Mouse (Mus musculus) stomach, embryonic 14.5 days (tissue): ENCODE data around the gene Dclk2. TPM values are rescaled to one million over a fixed set of nuclear protein-coding genes. Genes with fewer than 3 reads are reported as not detected.

ENCODE experiments used
- ATAC-seq: fragments of 200-750 bp; cut with Nextera tagmentation; 2 replicates; pipeline ENCODE4 v1.8.0; 2017; ENCODE audit warnings: low read depth, moderate TSS enrichment; ENCODE audit not compliant: insufficient number of reproducible peaks, insufficient read depth, low FRiP score
- H3K27ac ChIP-seq: fragments of 300-500 bp; sonication (generic); 2 replicates; pipeline ENCODE4 v1.5.1; 2014; ENCODE audit warnings: mild to moderate bottlenecking, low read length, moderate library complexity, mixed read lengths
- H3K27me3 ChIP-seq: fragments of 300-500 bp; sonication (generic); 2 replicates; pipeline ENCODE4 v1.6.1; 2014; ENCODE audit warnings: low read length, control low read depth, mixed read lengths; ENCODE audit not compliant: control insufficient read depth, insufficient read depth
- H3K36me3 ChIP-seq: fragments of 300-500 bp; sonication (generic); 2 replicates; pipeline ENCODE4 v1.6.1; 2014; ENCODE audit warnings: mild to moderate bottlenecking, control low read depth, low read length, moderate library complexity, mixed read lengths; ENCODE audit not compliant: control insufficient read depth, insufficient read depth
- H3K4me1 ChIP-seq: fragments of 300-500 bp; sonication (generic); 2 replicates; pipeline ENCODE4 v1.6.1; 2014; ENCODE audit warnings: low read length, control low read depth, mixed read lengths; ENCODE audit not compliant: control insufficient read depth, insufficient read depth
- H3K4me2 ChIP-seq: fragments of 300-500 bp; sonication (generic); replicated peaks from 2 replicates; pipeline ENCODE4 v1.6.1; 2014; ENCODE audit warnings: low read depth, low read length, control low read depth
- H3K4me3 ChIP-seq: fragments of 300-500 bp; sonication (generic); 2 replicates; pipeline ENCODE4 v1.5.1; 2014; ENCODE audit warnings: low read depth, low read length, control low read depth
- H3K9ac ChIP-seq: fragments of 300-500 bp; sonication (generic); replicated peaks from 2 replicates; pipeline ENCODE4 v1.6.1; 2014; ENCODE audit warnings: low read depth, mild to moderate bottlenecking, control low read depth, low read length, moderate library complexity, mixed read lengths
- H3K9me3 ChIP-seq: fragments of 300-500 bp; sonication (generic); 2 replicates; pipeline ENCODE4 v1.6.1; 2016; ENCODE audit warnings: low read depth, low read length, control low read depth; ENCODE audit not compliant: control insufficient read depth
- WGBS: fragments of 180-500 bp; shearing (Covaris S2); extraction: QIAGEN DNeasy Blood & Tissue Kit; methylation state at CpG from one replicate; pipeline ENCODE4 v1.1.7; 2014; 5-methylcytosine and 5-hydroxymethylcytosine counted together
- polyA plus RNA-seq: library from polyadenylated mRNA; unstranded; fragments of >200 nt; fragmentation: Nextera tagmentation; extraction: Ambion mirVana; gene quantifications from 2 replicates; pipeline ENCODE4 v1.2.1, GENCODE M21; 2014

Dclk2 gene
- polyA plus RNA-seq, 1 experiment from 2014 or later, result 6.7 TPM

- Histone ChIP-seq H3K4me2 (no peak overlapping the region), H3K27me3 (0 out of 2 replicates have a peak, but pooled peaks cover 8% of the 10 kb centered on the region), H3K4me3 (no peak overlapping the region), H3K9ac (no peak overlapping the region), H3K4me1 (no peaks in the 10 kb centered on the region), H3K9me3 (no peaks in the 10 kb centered on the region), H3K36me3 (no peaks in the 10 kb centered on the region), H3K27ac (no peak overlapping the region)
- no peak for ATAC-seq
- 52% methylated on average over 13 of the region's 13 CpGs for WGBS
Observed at GRCm38 (mm10) chr3:86915291-86915690, 5.4 kb downstream of the Dclk2 start.

GRCm38 (mm10) chr3:86914316-86914715, 6.3 kb downstream of the Dclk2 start:
- WGBS, result 64% methylated on average over 3 of the region's 3 CpGs
- no peaks in the 10 kb centered on the region for H3K36me3 ChIP-seq
- H3K9me3 ChIP-seq, result no peaks in the 10 kb centered on the region
- no peaks in the 10 kb centered on the region for H3K4me1 ChIP-seq
- 0 out of 2 replicates have a peak, but pooled peaks cover 8% of the 10 kb centered on the region for H3K27me3 ChIP-seq
- H3K4me3 ChIP-seq, result no peak overlapping the region
- ATAC-seq, result no peak
- H3K9ac ChIP-seq, result no peak overlapping the region
- no peak overlapping the region for H3K27ac ChIP-seq
- H3K4me2 ChIP-seq, result no peak overlapping the region

GRCm38 (mm10) chr3:86898366-86898765, 22.3 kb downstream of the Dclk2 start:
- no peaks in the 10 kb centered on the region for H3K36me3 ChIP-seq
- WGBS, result 91% methylated on average over 5 of the region's 5 CpGs

GRCm38 (mm10) chr3:86897551-86897950, 23.1 kb downstream of the Dclk2 start:
- H3K27ac ChIP-seq, result no peak overlapping the region
- H3K36me3 ChIP-seq, result no peaks in the 10 kb centered on the region
- no peak for ATAC-seq

More at GRCm38 (mm10) chr3:86898366-86898765, 22.3 kb downstream of the Dclk2 start:
- ATAC-seq, result no peak
- Histone ChIP-seq H3K4me2 (no peak overlapping the region), H3K27ac (no peak overlapping the region), H3K9me3 (0 out of 2 replicates have a peak, but pooled peaks cover 4% of the 10 kb centered on the region), H3K4me1 (no peaks in the 10 kb centered on the region), H3K27me3 (no peaks in the 10 kb centered on the region), H3K4me3 (no peak overlapping the region), H3K9ac (no peak overlapping the region)

GRCm38 (mm10) chr3:86897066-86897465, 23.6 kb downstream of the Dclk2 start:
- H3K4me2 ChIP-seq, result no peak overlapping the region
- no peaks in the 10 kb centered on the region for H3K36me3 ChIP-seq
- H3K4me1 ChIP-seq, result no peaks in the 10 kb centered on the region
- 0 out of 2 replicates have a peak, but pooled peaks cover 4% of the 10 kb centered on the region for H3K9me3 ChIP-seq
- H3K27me3 ChIP-seq, result no peaks in the 10 kb centered on the region
- no peak overlapping the region for H3K9ac ChIP-seq
- H3K27ac ChIP-seq, result no peak overlapping the region
- H3K4me3 ChIP-seq, result no peak overlapping the region
- ATAC-seq, result no peak
- WGBS, result 72% methylated on average over 9 of the region's 9 CpGs

More at GRCm38 (mm10) chr3:86897551-86897950, 23.1 kb downstream of the Dclk2 start:
- no peak overlapping the region for H3K9ac ChIP-seq
- H3K4me2 ChIP-seq, result no peak overlapping the region
- no peaks in the 10 kb centered on the region for H3K4me1 ChIP-seq
- WGBS, result 67% methylated on average over 8 of the region's 8 CpGs
- no peaks in the 10 kb centered on the region for H3K27me3 ChIP-seq
- 0 out of 2 replicates have a peak, but pooled peaks cover 4% of the 10 kb centered on the region for H3K9me3 ChIP-seq
- no peak overlapping the region for H3K4me3 ChIP-seq

- no peak for ATAC-seq
- Histone ChIP-seq H3K27me3 (no peaks in the 10 kb centered on the region), H3K4me3 (no peak overlapping the region), H3K4me1 (0 out of 2 replicates have a peak, but pooled peaks cover 4% of the 10 kb centered on the region), H3K36me3 (no peaks in the 10 kb centered on the region), H3K4me2 (no peak overlapping the region), H3K9me3 (no peaks in the 10 kb centered on the region), H3K9ac (no peak overlapping the region), H3K27ac (no peak overlapping the region)
- 86% methylated on average over 2 of the region's 2 CpGs for WGBS
Observed at GRCm38 (mm10) chr3:86894491-86894890, 26.2 kb downstream of the Dclk2 start.

GRCm38 (mm10) chr3:86887512-86887911, 33.1 kb downstream of the Dclk2 start:
- Histone ChIP-seq H3K4me2 (no peak overlapping the region), H3K9ac (no peak overlapping the region), H3K4me1 (0 out of 2 replicates have a peak, but pooled peaks cover 4% of the 10 kb centered on the region), H3K27me3 (no peaks in the 10 kb centered on the region), H3K27ac (no peak overlapping the region), H3K9me3 (no peaks in the 10 kb centered on the region), H3K4me3 (no peak overlapping the region), H3K36me3 (no peaks in the 10 kb centered on the region)
- ATAC-seq, result no peak

GRCm38 (mm10) chr3:86885180-86885579, 35.5 kb downstream of the Dclk2 start:
- H3K4me3 ChIP-seq, result no peak overlapping the region
- no peak overlapping the region for H3K4me2 ChIP-seq
- H3K4me1 ChIP-seq, result 0 out of 2 replicates have a peak, but pooled peaks cover 4% of the 10 kb centered on the region
- 95% methylated on average over 5 of the region's 5 CpGs for WGBS
- no peak for ATAC-seq
- H3K9ac ChIP-seq, result no peak overlapping the region
- H3K9me3 ChIP-seq, result no peaks in the 10 kb centered on the region
- H3K27me3 ChIP-seq, result no peaks in the 10 kb centered on the region
- no peak overlapping the region for H3K27ac ChIP-seq
- no peaks in the 10 kb centered on the region for H3K36me3 ChIP-seq

- H3K27ac ChIP-seq, result no peak overlapping the region
- no peak for ATAC-seq
- H3K36me3 ChIP-seq, result no peaks in the 10 kb centered on the region
- no peaks in the 10 kb centered on the region for H3K4me1 ChIP-seq
- H3K9me3 ChIP-seq, result no peaks in the 10 kb centered on the region
- no peak overlapping the region for H3K4me2 ChIP-seq
- 87% methylated on average over 2 of the region's 2 CpGs for WGBS
- no peak overlapping the region for H3K4me3 ChIP-seq
- H3K27me3 ChIP-seq, result no peaks in the 10 kb centered on the region
- H3K9ac ChIP-seq, result no peak overlapping the region
Observed at GRCm38 (mm10) chr3:86884481-86884880, 36.2 kb downstream of the Dclk2 start.
